Mouse (Mus musculus): ENCODE measurements around the gene Btbd9. TPM values are rescaled to one million over a fixed set of nuclear protein-coding genes. Genes with fewer than 3 reads are reported as not detected.

Btbd9 gene
- polyA plus RNA-seq, 1 experiment from 2014 or later, result 40.9 TPM

DNA sequence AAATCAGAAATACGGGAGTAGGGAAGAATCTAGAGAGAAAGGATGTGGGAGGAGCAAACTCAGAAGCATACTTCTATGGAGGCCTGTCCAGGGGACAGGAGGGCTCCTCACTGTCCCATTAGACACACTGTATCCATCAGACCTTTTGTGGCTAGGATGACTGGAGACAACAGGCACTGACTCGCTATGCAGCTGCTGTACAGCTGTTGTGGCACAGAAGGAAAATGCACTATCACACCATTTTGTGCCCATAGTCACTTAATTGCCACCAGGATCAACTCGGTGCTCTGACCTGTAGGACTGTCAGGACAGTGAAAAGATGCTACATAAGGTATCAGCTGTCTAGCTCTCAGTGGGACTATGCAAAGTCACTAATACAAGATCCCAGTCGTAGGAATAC lies 266.7 kb downstream of the Btbd9 start:
- H3K9ac ChIP-seq (ENCODE audit: low read length), result no peak overlapping the region
- no peak overlapping the region for H3K4me2 ChIP-seq (ENCODE audit: low read length)
- 72% methylated on average over 4 of the region's 4 CpGs for WGBS
- no peaks in the 10 kb centered on the region for H3K27me3 ChIP-seq (ENCODE audit: control insufficient read depth, insufficient read depth, low read length)
- H3K4me3 ChIP-seq (ENCODE audit: control insufficient read depth in 1 of 2, insufficient read depth in 1 of 2, low read depth in 1 of 2, low read length in 2 of 2), result no peak overlapping the region
- no peaks in the 10 kb centered on the region for H3K36me3 ChIP-seq (ENCODE audit: control insufficient read depth, insufficient read depth, low read length)
- ATAC-seq (ENCODE audit: insufficient number of reproducible peaks, insufficient read depth, low FRiP score, low read depth), result no peak
- H3K9me3 ChIP-seq (ENCODE audit: control insufficient read depth, low read length), result no peaks in the 10 kb centered on the region
- H3K4me1 ChIP-seq (ENCODE audit: control insufficient read depth in 2 of 2, insufficient read depth in 2 of 2, low read length in 2 of 2), result peaks cover 6 to 11% of the 10 kb centered on the region in 2 experiments; a peak in 3 of 4 replicates
- no peak overlapping the region for H3K27ac ChIP-seq (replicated peaks in 1 of 2; ENCODE audit: control insufficient read depth in 1 of 2, insufficient read depth in 1 of 2, low read depth in 2 of 2, low read length in 2 of 2)

DNA sequence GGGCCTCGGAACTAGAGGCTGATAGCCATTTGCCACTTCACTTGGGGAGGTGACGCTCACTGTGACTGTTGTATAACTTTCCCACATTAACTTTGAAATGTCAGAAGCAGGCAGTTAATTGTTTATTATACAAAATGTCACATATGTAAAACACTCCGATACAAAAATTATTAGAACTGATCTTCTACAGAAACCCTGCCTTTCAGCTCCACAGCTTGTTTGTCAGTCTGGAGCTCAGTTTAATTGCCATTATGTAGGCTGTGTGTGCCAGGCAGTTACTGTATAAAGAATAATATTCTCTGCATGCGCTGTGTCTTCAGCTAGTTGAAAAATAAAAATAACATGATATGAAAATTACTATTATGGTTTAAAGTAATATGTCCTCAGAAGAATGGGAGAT lies 267.4 kb downstream of the Btbd9 start:
- Histone ChIP-seq H3K27ac (replicated peaks in 1 of 2; ENCODE audit: control insufficient read depth in 1 of 2, insufficient read depth in 1 of 2, low read depth in 2 of 2, low read length in 2 of 2) (no peak overlapping the region), H3K4me3 (ENCODE audit: control insufficient read depth in 1 of 2, insufficient read depth in 1 of 2, low read depth in 1 of 2, low read length in 2 of 2) (no peak overlapping the region), H3K9me3 (ENCODE audit: control insufficient read depth, low read length) (no peaks in the 10 kb centered on the region), H3K4me2 (ENCODE audit: low read length) (no peak overlapping the region), H3K36me3 (ENCODE audit: control insufficient read depth, insufficient read depth, low read length) (no peaks in the 10 kb centered on the region), H3K4me1 (ENCODE audit: control insufficient read depth in 2 of 2, insufficient read depth in 2 of 2, low read length in 2 of 2) (peaks cover 6 to 11% of the 10 kb centered on the region in 2 experiments; a peak in 3 of 4 replicates), H3K9ac (ENCODE audit: low read length) (no peak overlapping the region), H3K27me3 (ENCODE audit: control insufficient read depth, insufficient read depth, low read length) (no peaks in the 10 kb centered on the region)
- ATAC-seq (ENCODE audit: insufficient number of reproducible peaks, insufficient read depth, low FRiP score, low read depth), result no peak
- WGBS, result 74% methylated on average over 4 of the region's 4 CpGs

DNA sequence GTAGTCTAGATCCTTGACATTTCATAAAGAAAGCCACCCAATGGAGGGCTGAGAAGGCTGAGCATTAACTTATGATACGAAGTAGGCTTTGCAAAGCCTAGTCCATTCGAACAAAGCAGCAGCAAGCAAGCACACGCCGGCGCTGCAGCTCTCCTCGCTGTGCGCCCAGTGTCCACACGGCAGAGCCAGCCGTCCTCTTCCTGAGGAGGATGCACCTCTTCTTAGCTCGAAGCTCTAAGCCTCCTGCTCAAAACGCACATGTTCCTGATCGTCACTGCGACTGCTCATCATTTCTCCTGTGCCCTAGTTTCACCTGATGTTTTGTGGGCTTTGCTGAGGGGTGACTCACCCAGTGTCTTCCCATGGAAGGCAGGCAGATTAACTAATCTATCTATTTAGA lies 268.0 kb downstream of the Btbd9 start:
- no peak for ATAC-seq (ENCODE audit: insufficient number of reproducible peaks, insufficient read depth, low FRiP score, low read depth)
- H3K36me3 ChIP-seq (ENCODE audit: control insufficient read depth, insufficient read depth, low read length), result no peaks in the 10 kb centered on the region
- 82% methylated on average over 13 of the region's 13 CpGs for WGBS
- H3K9me3 ChIP-seq (ENCODE audit: control insufficient read depth, low read length), result no peaks in the 10 kb centered on the region
- H3K4me1 ChIP-seq (ENCODE audit: control insufficient read depth in 2 of 2, insufficient read depth in 2 of 2, low read length in 2 of 2), result peaks cover 6 to 11% of the 10 kb centered on the region in 2 experiments; a peak in 3 of 4 replicates
- H3K9ac ChIP-seq (ENCODE audit: low read length), result no peak overlapping the region
- H3K27me3 ChIP-seq (ENCODE audit: control insufficient read depth, insufficient read depth, low read length), result no peaks in the 10 kb centered on the region
- no peak overlapping the region for H3K4me2 ChIP-seq (ENCODE audit: low read length)
- H3K27ac ChIP-seq (replicated peaks in 1 of 2; ENCODE audit: control insufficient read depth in 1 of 2, insufficient read depth in 1 of 2, low read depth in 2 of 2, low read length in 2 of 2), result no peak overlapping the region
- no peak overlapping the region for H3K4me3 ChIP-seq (ENCODE audit: control insufficient read depth in 1 of 2, insufficient read depth in 1 of 2, low read depth in 1 of 2, low read length in 2 of 2)

DNA sequence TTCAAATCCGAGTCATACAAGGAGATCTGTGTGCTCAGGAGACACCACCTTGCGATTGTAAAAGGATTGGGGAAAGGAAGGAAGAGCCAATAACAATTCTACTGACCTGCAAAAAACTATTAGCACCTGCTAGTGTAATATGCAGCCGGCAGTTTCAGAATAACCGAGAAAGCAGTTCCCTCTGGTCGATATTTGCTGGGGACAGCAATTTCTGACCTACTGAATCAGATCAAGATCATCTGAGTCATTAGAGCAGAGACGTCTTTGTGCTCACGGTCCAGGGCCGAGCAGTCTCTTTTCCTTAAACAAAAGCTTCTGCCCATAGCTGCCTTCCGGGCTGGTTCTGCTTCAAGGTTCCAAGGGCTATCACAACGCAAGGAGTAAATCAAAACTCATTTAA lies 269.1 kb downstream of the Btbd9 start:
- Histone ChIP-seq H3K27me3 (ENCODE audit: control insufficient read depth, insufficient read depth, low read length) (no peaks in the 10 kb centered on the region), H3K9me3 (ENCODE audit: control insufficient read depth, low read length) (no peaks in the 10 kb centered on the region), H3K27ac (replicated peaks in 1 of 2; ENCODE audit: control insufficient read depth in 1 of 2, insufficient read depth in 1 of 2, low read depth in 2 of 2, low read length in 2 of 2) (no peak overlapping the region), H3K9ac (ENCODE audit: low read length) (no peak overlapping the region), H3K4me1 (ENCODE audit: control insufficient read depth in 2 of 2, insufficient read depth in 2 of 2, low read length in 2 of 2) (peaks cover 6 to 11% of the 10 kb centered on the region in 2 experiments; a peak in 3 of 4 replicates), H3K4me3 (ENCODE audit: control insufficient read depth in 1 of 2, insufficient read depth in 1 of 2, low read depth in 1 of 2, low read length in 2 of 2) (no peak overlapping the region), H3K36me3 (ENCODE audit: control insufficient read depth, insufficient read depth, low read length) (no peaks in the 10 kb centered on the region), H3K4me2 (ENCODE audit: low read length) (no peak overlapping the region)
- no peak for ATAC-seq (ENCODE audit: insufficient number of reproducible peaks, insufficient read depth, low FRiP score, low read depth)
- 56% methylated on average over 10 of the region's 10 CpGs for WGBS

DNA sequence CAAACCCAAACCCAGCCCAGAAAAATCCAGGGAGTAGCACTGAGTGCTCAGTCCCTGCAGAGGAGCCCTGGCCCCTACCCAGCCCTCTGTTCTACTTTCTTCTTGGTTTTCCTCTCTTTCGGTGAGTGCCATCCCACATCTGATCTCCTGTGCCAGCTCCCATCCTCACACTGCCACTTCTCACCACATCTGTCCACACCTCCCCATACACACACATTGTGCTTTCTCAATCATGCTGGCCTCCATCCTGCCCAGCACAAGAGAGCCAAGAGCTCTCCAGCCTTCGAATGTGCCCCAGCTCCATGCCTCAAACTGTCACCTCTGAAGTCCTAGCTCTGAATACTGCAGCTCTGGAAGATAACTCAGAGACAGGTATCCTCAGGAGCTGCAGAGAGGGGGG lies 271.5 kb downstream of the Btbd9 start:
- peaks cover 6 to 11% of the 10 kb centered on the region in 2 experiments; a peak in 3 of 4 replicates for H3K4me1 ChIP-seq (ENCODE audit: control insufficient read depth in 2 of 2, insufficient read depth in 2 of 2, low read length in 2 of 2)
- no peak overlapping the region for H3K9ac ChIP-seq (ENCODE audit: low read length)
- H3K27ac ChIP-seq (replicated peaks in 1 of 2; ENCODE audit: control insufficient read depth in 1 of 2, insufficient read depth in 1 of 2, low read depth in 2 of 2, low read length in 2 of 2), result no peak overlapping the region
- H3K4me2 ChIP-seq (ENCODE audit: low read length), result no peak overlapping the region
- H3K4me3 ChIP-seq (ENCODE audit: control insufficient read depth in 1 of 2, insufficient read depth in 1 of 2, low read depth in 1 of 2, low read length in 2 of 2), result no peak overlapping the region
- no peaks in the 10 kb centered on the region for H3K36me3 ChIP-seq (ENCODE audit: control insufficient read depth, insufficient read depth, low read length)
- no peaks in the 10 kb centered on the region for H3K9me3 ChIP-seq (ENCODE audit: control insufficient read depth, low read length)
- ATAC-seq (ENCODE audit: insufficient number of reproducible peaks, insufficient read depth, low FRiP score, low read depth), result no peak
- no peaks in the 10 kb centered on the region for H3K27me3 ChIP-seq (ENCODE audit: control insufficient read depth, insufficient read depth, low read length)
- 57% methylated on average over 2 of the region's 2 CpGs for WGBS

DNA sequence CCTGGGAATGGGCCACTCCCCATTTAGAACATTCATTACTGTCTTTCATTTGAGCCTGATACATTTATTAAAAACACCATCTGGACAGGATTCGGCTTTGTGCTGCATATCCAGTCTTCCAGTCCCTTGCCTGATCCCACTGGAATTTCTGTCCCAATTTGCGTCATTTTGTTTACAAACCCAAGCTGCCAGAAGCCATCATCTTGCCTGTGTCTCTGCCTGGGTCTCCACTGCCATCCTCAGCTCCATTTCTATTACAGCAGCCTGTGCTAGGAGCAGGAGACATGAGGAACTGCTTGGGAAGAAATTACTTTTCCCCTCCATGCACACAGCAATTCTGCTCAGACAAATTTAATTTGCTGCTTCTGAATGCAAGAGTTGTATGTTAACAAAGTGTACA lies 274.9 kb downstream of the Btbd9 start:
- ATAC-seq (ENCODE audit: insufficient number of reproducible peaks, insufficient read depth, low FRiP score, low read depth), result no peak

DNA sequence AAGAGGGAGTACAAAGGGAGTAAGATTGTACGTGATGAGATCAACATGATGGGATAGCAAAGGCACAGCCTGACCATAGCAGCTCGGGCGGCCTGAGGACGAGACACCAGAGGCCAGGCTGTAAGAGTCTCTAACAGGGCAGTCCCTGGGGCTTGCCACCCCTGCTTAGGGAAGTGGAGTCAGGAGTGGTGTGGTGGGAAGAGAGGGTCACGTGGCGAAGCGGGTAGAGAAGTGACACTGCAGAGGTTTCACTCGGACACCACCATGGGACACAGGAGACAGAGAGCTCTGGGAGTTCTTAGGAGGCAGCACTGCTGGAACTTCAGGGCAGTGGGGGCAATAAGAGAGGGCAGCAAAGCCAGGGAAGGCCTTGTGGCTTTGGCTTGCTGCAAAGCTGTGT lies 278.9 kb downstream of the Btbd9 start:
- Histone ChIP-seq H3K4me2 (ENCODE audit: low read length) (no peak overlapping the region), H3K27me3 (ENCODE audit: control insufficient read depth, insufficient read depth, low read length) (no peaks in the 10 kb centered on the region), H3K9ac (ENCODE audit: low read length) (no peak overlapping the region), H3K4me3 (ENCODE audit: control insufficient read depth in 1 of 2, insufficient read depth in 1 of 2, low read depth in 1 of 2, low read length in 2 of 2) (no peak overlapping the region), H3K9me3 (ENCODE audit: control insufficient read depth, low read length) (no peaks in the 10 kb centered on the region), H3K4me1 (ENCODE audit: control insufficient read depth in 2 of 2, insufficient read depth in 2 of 2, low read length in 2 of 2) (0 out of 4 replicates have a peak, but pooled peaks cover 0 to 3% of the 10 kb centered on the region in 2 experiments), H3K36me3 (ENCODE audit: control insufficient read depth, insufficient read depth, low read length) (peaks cover 5% of the 10 kb centered on the region), H3K27ac (replicated peaks in 1 of 2; ENCODE audit: control insufficient read depth in 1 of 2, insufficient read depth in 1 of 2, low read depth in 2 of 2, low read length in 2 of 2) (no peak overlapping the region)
- 98% methylated on average over 8 of the region's 8 CpGs for WGBS
- ATAC-seq (ENCODE audit: insufficient number of reproducible peaks, insufficient read depth, low FRiP score, low read depth), result no peak

More for the DNA sequence above, 274.9 kb downstream of the Btbd9 start:
- H3K4me1 ChIP-seq (ENCODE audit: control insufficient read depth in 2 of 2, insufficient read depth in 2 of 2, low read length in 2 of 2), result no peaks in the 10 kb centered on the region
- H3K27me3 ChIP-seq (ENCODE audit: control insufficient read depth, insufficient read depth, low read length), result no peaks in the 10 kb centered on the region
- no peaks in the 10 kb centered on the region for H3K9me3 ChIP-seq (ENCODE audit: control insufficient read depth, low read length)
- no peak overlapping the region for H3K4me3 ChIP-seq (ENCODE audit: control insufficient read depth in 1 of 2, insufficient read depth in 1 of 2, low read depth in 1 of 2, low read length in 2 of 2)
- WGBS, result 86% methylated on average over 2 of the region's 2 CpGs
- H3K27ac ChIP-seq (replicated peaks in 1 of 2; ENCODE audit: control insufficient read depth in 1 of 2, insufficient read depth in 1 of 2, low read depth in 2 of 2, low read length in 2 of 2), result no peak overlapping the region
- peaks cover 5% of the 10 kb centered on the region for H3K36me3 ChIP-seq (ENCODE audit: control insufficient read depth, insufficient read depth, low read length)
- H3K9ac ChIP-seq (ENCODE audit: low read length), result no peak overlapping the region
- no peak overlapping the region for H3K4me2 ChIP-seq (ENCODE audit: low read length)

DNA sequence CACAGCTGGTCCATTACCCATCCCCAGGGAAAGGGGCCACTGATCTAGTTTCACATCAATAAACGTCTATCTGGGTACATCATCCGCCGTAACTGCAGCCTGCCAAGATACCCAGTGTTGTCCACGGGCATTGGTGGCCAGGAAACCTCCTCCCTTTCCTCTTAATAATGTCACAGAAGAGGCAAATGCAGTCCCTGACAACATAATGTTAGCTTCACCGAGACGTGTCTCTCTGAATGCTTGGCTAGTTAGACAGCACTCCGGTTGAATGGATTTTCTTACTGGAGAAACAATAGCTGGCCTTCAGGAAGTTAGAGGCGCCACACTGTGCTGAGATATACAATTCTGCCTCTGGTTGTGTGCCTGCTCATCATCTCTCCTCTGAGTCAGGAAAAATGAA lies 280.2 kb downstream of the Btbd9 start:
- H3K4me3 ChIP-seq (ENCODE audit: control insufficient read depth in 1 of 2, insufficient read depth in 1 of 2, low read depth in 1 of 2, low read length in 2 of 2), result no peak overlapping the region
- no peaks in the 10 kb centered on the region for H3K9me3 ChIP-seq (ENCODE audit: control insufficient read depth, low read length)
- no peak overlapping the region for H3K27ac ChIP-seq (replicated peaks in 1 of 2; ENCODE audit: control insufficient read depth in 1 of 2, insufficient read depth in 1 of 2, low read depth in 2 of 2, low read length in 2 of 2)
- no peak overlapping the region for H3K4me2 ChIP-seq (ENCODE audit: low read length)
- H3K9ac ChIP-seq (ENCODE audit: low read length), result no peak overlapping the region
- 73% methylated on average over 8 of the region's 8 CpGs for WGBS
- peaks cover 5% of the 10 kb centered on the region for H3K36me3 ChIP-seq (ENCODE audit: control insufficient read depth, insufficient read depth, low read length)
- H3K4me1 ChIP-seq (ENCODE audit: control insufficient read depth in 2 of 2, insufficient read depth in 2 of 2, low read length in 2 of 2), result peaks cover 7 to 8% of the 10 kb centered on the region in 2 experiments; a peak in 2 of 4 replicates
- H3K27me3 ChIP-seq (ENCODE audit: control insufficient read depth, insufficient read depth, low read length), result no peaks in the 10 kb centered on the region
- ATAC-seq (ENCODE audit: insufficient number of reproducible peaks, insufficient read depth, low FRiP score, low read depth), result no peak

Data from heart, embryonic 14.5 days (tissue).